Mouse (Mus musculus): Measurements from ENCODE around the gene Coq5. TPM values are rescaled to one million over a fixed set of nuclear protein-coding genes. Genes with fewer than 3 reads are reported as not detected.
"Not testable (repeated sequence)": the region's sequence is repeated elsewhere in the genome, so short reads cannot be mapped to it uniquely, and the experiment has no call there.

Gene Coq5
- polyA plus RNA-seq, 1 experiment from 2014 or later, result 65.1 TPM

GRCm38 (mm10) chr5:115296347-115296746 lies 16.9 kb downstream of the Coq5 start:
- Histone ChIP-seq H3K4me2 (replicated peaks) (no peak overlapping the region), H3K27me3 (replicated peaks) (no peaks in the 10 kb centered on the region), H3K4me1 (replicated peaks) (peaks cover 19% of the 10 kb centered on the region), H3K36me3 (peaks cover 27% of the 10 kb centered on the region), H3K4me3 (replicated peaks) (no peak overlapping the region), H3K9ac (no peak overlapping the region), H3K27ac (0 out of 2 replicates have a peak overlapping the region, but pooled peaks have one; percentile 1), H3K9me3 (no peaks in the 10 kb centered on the region)
- ATAC-seq, result no peak
- 70% methylated on average over 10 of the region's 10 CpGs for WGBS

- Histone ChIP-seq H3K4me3 (replicated peaks) (peak overlapping the region; percentile 95), H3K9ac (peak overlapping the region; percentile 90), H3K36me3 (peaks cover 24% of the 10 kb centered on the region), H3K9me3 (no peaks in the 10 kb centered on the region), H3K4me2 (replicated peaks) (peak overlapping the region; percentile 49), H3K27ac (peak overlapping the region; percentile 94), H3K27me3 (replicated peaks) (no peaks in the 10 kb centered on the region), H3K4me1 (replicated peaks) (peaks cover 23% of the 10 kb centered on the region)
- WGBS, result under 1% methylated on average over 45 of the region's 46 CpGs
- ATAC-seq, result peak; percentile 1
Observed at GRCm38 (mm10) chr5:115300035-115300744, 20.7 kb downstream of the Coq5 start.

- Histone ChIP-seq H3K27me3 (replicated peaks) (no peaks in the 10 kb centered on the region), H3K9ac (peak within 1 kb of the TSS; percentile 90), H3K4me2 (replicated peaks) (peak within 1 kb of the TSS; percentile 88), H3K36me3 (peaks cover 17% of the 10 kb centered on the region), H3K4me1 (replicated peaks) (peaks cover 23% of the 10 kb centered on the region), H3K4me3 (replicated peaks) (peak within 1 kb of the TSS; percentile 95), H3K9me3 (no peaks in the 10 kb centered on the region), H3K27ac (peak within 1 kb of the TSS; percentile 94)
- peak; percentile 98 for ATAC-seq
- under 1% methylated on average over 65 of the region's 66 CpGs for WGBS
Observed at GRCm38 (mm10) chr5:115300792-115301614, 21.5 kb downstream of the Coq5 start, which contains the start of gene Dynll1. Dynll1 (minus strand) TSS chr5:115300999.

GRCm38 (mm10) chr5:115301615-115302014 lies 22.1 kb downstream of the Coq5 start:
- 19% methylated on average over 13 of the region's 13 CpGs for WGBS
- peak overlapping the region; percentile 49 for H3K9ac ChIP-seq
- H3K4me1 ChIP-seq (replicated peaks), result peaks cover 18% of the 10 kb centered on the region
- no peaks in the 10 kb centered on the region for H3K27me3 ChIP-seq (replicated peaks)
- H3K9me3 ChIP-seq, result no peaks in the 10 kb centered on the region
- H3K36me3 ChIP-seq, result peaks cover 14% of the 10 kb centered on the region
- peak overlapping the region; percentile 95 for H3K4me3 ChIP-seq (replicated peaks)
- peak overlapping the region; percentile 88 for H3K4me2 ChIP-seq (replicated peaks)
- ATAC-seq, result no peak
- H3K27ac ChIP-seq, result peak overlapping the region; percentile 73

GRCm38 (mm10) chr5:115302190-115302589 lies 22.7 kb downstream of the Coq5 start:
- not testable (repeated sequence) for H3K4me2 ChIP-seq (replicated peaks); H3K27ac ChIP-seq; H3K27me3 ChIP-seq (replicated peaks); H3K4me3 ChIP-seq (replicated peaks); ATAC-seq; H3K9me3 ChIP-seq; H3K9ac ChIP-seq
- 84% methylated on average over 7 of the region's 7 CpGs for WGBS
- peaks cover 18% of the 10 kb centered on the region for H3K4me1 ChIP-seq (replicated peaks)
- H3K36me3 ChIP-seq, result peaks cover 12% of the 10 kb centered on the region

- H3K27ac ChIP-seq, result no peak overlapping the region
- 68% methylated on average over 4 of the region's 4 CpGs for WGBS
Observed at GRCm38 (mm10) chr5:115312354-115312753, 32.9 kb downstream of the Coq5 start.

GRCm38 (mm10) chr5:115312816-115313667 lies 33.6 kb downstream of the Coq5 start:
- Histone ChIP-seq H3K36me3 (no peaks in the 10 kb centered on the region), H3K9me3 (no peaks in the 10 kb centered on the region), H3K27ac (peak overlapping the region; percentile 58), H3K27me3 (replicated peaks) (no peaks in the 10 kb centered on the region), H3K9ac (no peak overlapping the region), H3K4me1 (replicated peaks) (peaks cover 31% of the 10 kb centered on the region), H3K4me3 (replicated peaks) (no peak overlapping the region), H3K4me2 (replicated peaks) (peak overlapping the region; percentile 30; the same call in 1 of the 2 replicates)
- WGBS, result 52% methylated on average over 10 of the region's 10 CpGs
- ATAC-seq, result peak; percentile 68

More at GRCm38 (mm10) chr5:115312354-115312753, 32.9 kb downstream of the Coq5 start:
- H3K27me3 ChIP-seq (replicated peaks), result no peaks in the 10 kb centered on the region
- H3K4me2 ChIP-seq (replicated peaks), result no peak overlapping the region
- H3K9ac ChIP-seq, result no peak overlapping the region
- H3K4me3 ChIP-seq (replicated peaks), result no peak overlapping the region
- no peaks in the 10 kb centered on the region for H3K9me3 ChIP-seq
- peak; percentile 23; the same call in 1 of the 2 replicates for ATAC-seq
- peaks cover 24% of the 10 kb centered on the region for H3K4me1 ChIP-seq (replicated peaks)
- no peaks in the 10 kb centered on the region for H3K36me3 ChIP-seq

GRCm38 (mm10) chr5:115313668-115313943 lies 34.1 kb downstream of the Coq5 start:
- no peaks in the 10 kb centered on the region for H3K9me3 ChIP-seq
- no peak overlapping the region for H3K4me3 ChIP-seq (replicated peaks)
- H3K27me3 ChIP-seq (replicated peaks), result no peaks in the 10 kb centered on the region
- ATAC-seq, result peak; percentile 20
- peak overlapping the region; percentile 30; the same call in 1 of the 2 replicates for H3K4me2 ChIP-seq (replicated peaks)
- peak overlapping the region; percentile 58; the same call in 1 of the 2 replicates for H3K27ac ChIP-seq
- no peak overlapping the region for H3K9ac ChIP-seq
- WGBS, result 33% methylated on average over 5 of the region's 5 CpGs
- H3K36me3 ChIP-seq, result no peaks in the 10 kb centered on the region
- peaks cover 34% of the 10 kb centered on the region for H3K4me1 ChIP-seq (replicated peaks)

GRCm38 (mm10) chr5:115316968-115317644 lies 37.6 kb downstream of the Coq5 start:
- ATAC-seq, result peak; percentile 50

GRCm38 (mm10) chr5:115317645-115318328 lies 38.3 kb downstream of the Coq5 start:
- Histone ChIP-seq H3K27me3 (replicated peaks) (no peaks in the 10 kb centered on the region), H3K27ac (peak overlapping the region; percentile 94), H3K4me2 (replicated peaks) (peak overlapping the region; percentile 40), H3K36me3 (no peaks in the 10 kb centered on the region), H3K9me3 (no peaks in the 10 kb centered on the region), H3K4me3 (replicated peaks) (no peak overlapping the region), H3K4me1 (replicated peaks) (peaks cover 37% of the 10 kb centered on the region), H3K9ac (no peak overlapping the region)
- 6% methylated on average over 10 of the region's 10 CpGs for WGBS
- peak; percentile 47 for ATAC-seq

More at GRCm38 (mm10) chr5:115316968-115317644, 37.6 kb downstream of the Coq5 start:
- 13% methylated on average over 14 of the region's 14 CpGs for WGBS
- H3K9me3 ChIP-seq, result no peaks in the 10 kb centered on the region
- no peaks in the 10 kb centered on the region for H3K27me3 ChIP-seq (replicated peaks)
- H3K27ac ChIP-seq, result peak overlapping the region; percentile 94
- H3K4me3 ChIP-seq (replicated peaks), result no peak overlapping the region
- peaks cover 41% of the 10 kb centered on the region for H3K4me1 ChIP-seq (replicated peaks)
- H3K9ac ChIP-seq, result peak overlapping the region; percentile 26
- H3K36me3 ChIP-seq, result no peaks in the 10 kb centered on the region
- H3K4me2 ChIP-seq (replicated peaks), result peak overlapping the region; percentile 40
